Mouse (Mus musculus) monocyte, adult 5-6 weeks (primary cell): ENCODE results near the gene Daam2. TPM values are rescaled to one million over a fixed set of nuclear protein-coding genes. Genes with fewer than 3 reads are reported as not detected.
"Not testable (repeated sequence)": the region's sequence is repeated elsewhere in the genome, so short reads cannot be mapped to it uniquely, and the experiment has no call there.

Source experiments
- ATAC-seq: fragments of 153-309, 156-312 bp; replicated peaks from 2 replicates; pipeline ENCODE4 v1.8.0; 2017; ENCODE audit warnings: mild to moderate bottlenecking; ENCODE audit not compliant: low TSS enrichment, insufficient number of reproducible peaks, severe bottlenecking, poor library complexity, low FRiP score
- total RNA-seq: library from RNA; stranded (forward); fragments of 200-1000, 200-491, 200-594 nt; gene quantifications from 3 replicates; pipeline ENCODE4 v1.2.3, GENCODE M21; 2017

Gene Daam2
- total RNA-seq, 1 experiment from 2014 or later: 0.19 TPM

DNA sequence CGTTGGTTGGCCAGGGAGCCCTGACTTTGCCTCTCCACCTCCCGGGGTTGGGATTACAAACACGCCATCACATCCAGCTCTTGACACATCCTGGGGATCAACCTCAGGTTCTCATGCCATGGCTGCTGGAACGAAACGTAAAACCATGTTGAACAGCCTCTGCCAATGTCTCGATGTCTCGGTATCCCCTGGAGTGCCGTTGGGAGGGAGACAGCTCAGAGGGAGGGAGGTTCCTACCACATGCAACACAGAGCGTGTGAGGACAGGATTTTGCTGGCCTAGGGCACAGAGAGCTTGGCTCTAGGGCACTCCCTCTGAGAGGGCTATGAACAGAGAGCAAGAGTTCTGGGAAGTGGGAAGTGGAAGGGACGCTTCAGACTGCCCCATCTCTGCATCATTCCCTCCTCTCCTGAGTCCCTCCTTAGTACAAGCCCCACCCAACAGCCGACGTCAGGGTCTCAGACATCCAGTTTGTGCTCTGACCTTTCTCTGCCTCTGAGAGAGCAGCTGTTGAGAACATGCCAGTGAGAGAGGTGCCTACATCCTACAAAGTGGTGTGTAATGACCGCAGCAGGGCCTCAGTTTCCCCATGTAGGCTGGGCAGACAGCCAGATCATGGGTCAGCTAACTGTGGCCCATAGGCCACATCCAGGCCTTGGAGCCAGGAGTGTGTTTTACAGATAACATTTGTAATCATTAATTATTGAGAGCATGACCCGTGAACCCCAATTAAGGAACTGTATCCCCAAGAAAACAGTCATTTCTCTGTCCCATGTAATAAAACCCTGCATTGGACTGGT is 123.6 kb downstream of the Daam2 start:
- ATAC-seq: 0 out of 2 replicates have a peak, but pooled peaks have one; percentile 9

GRCm38 (mm10) chr17:49439706-49440105 is 124.4 kb downstream of the Daam2 start:
- ATAC-seq: no peak

- ATAC-seq: no peak
These were observed 125.1 kb downstream of the Daam2 start for GRCm38 (mm10) chr17:49438822-49439574.

DNA sequence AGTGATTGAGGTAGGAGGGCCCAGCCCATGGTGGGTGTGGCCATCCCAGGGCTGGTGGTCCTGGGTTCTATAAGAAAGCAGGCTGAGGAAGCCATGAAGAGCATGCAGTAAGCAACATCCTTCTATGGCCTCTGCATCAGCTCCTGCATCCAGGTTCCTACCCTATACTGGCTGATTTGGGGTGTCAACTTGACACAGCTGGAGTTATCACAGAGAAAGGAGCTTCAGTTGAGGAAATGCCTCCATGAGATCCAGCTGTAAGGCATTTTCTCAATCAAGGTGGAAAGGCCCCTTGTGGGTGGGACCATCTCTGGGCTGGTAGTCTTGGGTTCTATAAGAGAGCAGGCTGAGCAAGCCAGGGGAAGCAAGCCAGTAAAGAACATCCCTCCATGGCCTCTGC is 126.8 kb downstream of the Daam2 start:
- not testable (repeated sequence) for ATAC-seq

GRCm38 (mm10) chr17:49436631-49437030 is 127.5 kb downstream of the Daam2 start:
- ATAC-seq: no peak

DNA sequence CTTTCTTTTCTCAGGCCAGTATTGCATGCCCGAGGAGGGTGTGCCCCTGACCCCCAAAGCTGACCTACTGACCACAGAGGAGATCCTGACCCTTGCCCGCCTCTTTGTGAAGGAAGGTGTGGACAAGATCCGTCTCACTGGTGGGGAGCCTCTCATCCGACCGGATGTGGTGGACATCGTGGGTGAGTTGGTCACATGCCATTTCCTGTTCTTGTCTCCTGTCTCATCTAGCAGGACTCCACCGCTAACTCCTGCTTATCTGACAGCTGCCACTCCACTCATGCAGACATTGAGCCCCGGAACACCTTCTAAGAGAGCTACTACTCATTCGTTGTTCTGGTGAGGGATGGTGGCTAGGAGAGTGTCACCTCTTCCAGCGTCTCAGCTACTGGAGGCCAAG is 129.1 kb downstream of the Daam2 start:
- 0 out of 2 replicates have a peak, but pooled peaks have one; percentile 19 for ATAC-seq

GRCm38 (mm10) chr17:49434236-49434635 is 129.9 kb downstream of the Daam2 start:
- ATAC-seq: no peak

DNA sequence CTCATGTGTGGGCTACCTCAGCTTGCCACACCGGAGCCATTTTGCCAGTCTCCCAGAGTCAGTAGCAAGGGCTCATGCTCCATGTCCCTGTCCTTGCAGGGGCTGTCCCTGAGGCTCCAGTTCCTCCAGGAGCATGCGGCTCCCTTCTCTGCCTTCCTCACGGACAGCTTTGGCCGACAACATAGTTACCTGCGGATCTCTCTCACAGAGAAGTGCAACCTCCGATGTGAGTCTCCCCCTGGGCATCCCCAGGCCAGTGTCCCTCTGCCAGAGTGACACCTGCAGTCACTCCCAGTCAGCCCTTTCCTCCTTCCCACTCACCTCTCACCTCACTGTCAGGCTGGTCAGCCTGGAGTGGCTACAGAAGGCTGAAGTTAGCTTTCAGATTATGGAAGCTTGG is 131.1 kb downstream of the Daam2 start:
- no peak for ATAC-seq

- no peak for ATAC-seq
These were observed 132.0 kb downstream of the Daam2 start for GRCm38 (mm10) chr17:49432071-49432711.

DNA sequence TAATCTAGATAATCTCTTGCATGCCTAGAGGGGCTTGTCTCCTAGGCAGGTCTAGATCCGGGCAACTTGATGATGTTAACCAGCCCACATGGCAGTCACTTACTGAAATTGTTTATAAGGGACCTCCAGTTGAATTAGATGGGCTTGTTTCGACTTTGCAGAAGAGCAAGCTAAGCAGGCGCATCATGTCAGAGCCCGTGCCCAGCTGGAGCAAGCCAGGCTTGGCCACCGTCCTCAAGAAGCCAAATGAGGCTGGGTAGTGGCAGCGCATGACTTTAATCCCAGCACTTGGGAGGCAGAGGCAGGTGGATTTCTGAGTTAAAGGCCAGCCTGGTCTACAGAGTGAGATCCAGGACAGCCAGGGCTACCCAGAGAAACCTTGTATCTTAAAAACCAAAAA is 133.0 kb downstream of the Daam2 start:
- ATAC-seq: no peak

- no peak for ATAC-seq
These were observed 134.0 kb downstream of the Daam2 start for GRCm38 (mm10) chr17:49430136-49430535.

DNA sequence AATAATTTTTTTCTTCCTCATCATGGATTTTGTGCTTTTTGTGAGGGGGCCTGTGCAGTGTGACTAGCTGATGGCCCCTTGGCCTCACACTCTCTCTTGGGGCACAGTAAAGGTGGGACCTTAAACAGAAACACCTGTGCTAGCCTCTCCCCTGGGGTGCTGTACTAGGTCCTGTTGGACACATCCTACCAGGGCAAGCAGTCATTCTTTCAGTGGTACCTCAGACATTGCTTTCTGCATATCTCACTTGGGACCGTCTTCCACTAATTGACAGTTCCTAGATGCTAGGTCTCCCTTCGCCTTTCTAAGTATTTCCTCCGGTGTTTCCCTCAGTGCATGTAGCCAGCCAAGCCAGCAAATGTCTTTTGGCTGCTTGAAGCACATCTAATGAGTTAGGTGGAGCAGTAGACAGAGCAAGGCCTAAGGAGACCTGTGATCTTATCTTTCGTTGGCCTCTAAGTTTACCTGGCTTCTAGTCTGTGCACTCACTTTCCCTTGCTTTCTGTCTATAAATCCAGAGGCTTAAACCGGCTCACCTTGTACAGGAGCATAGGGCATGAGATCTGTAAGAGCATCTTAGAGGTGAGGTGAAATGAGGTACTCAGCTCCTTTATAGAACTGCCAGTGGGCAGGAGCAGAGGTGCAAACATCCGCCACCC is 134.5 kb downstream of the Daam2 start:
- no peak for ATAC-seq

DNA sequence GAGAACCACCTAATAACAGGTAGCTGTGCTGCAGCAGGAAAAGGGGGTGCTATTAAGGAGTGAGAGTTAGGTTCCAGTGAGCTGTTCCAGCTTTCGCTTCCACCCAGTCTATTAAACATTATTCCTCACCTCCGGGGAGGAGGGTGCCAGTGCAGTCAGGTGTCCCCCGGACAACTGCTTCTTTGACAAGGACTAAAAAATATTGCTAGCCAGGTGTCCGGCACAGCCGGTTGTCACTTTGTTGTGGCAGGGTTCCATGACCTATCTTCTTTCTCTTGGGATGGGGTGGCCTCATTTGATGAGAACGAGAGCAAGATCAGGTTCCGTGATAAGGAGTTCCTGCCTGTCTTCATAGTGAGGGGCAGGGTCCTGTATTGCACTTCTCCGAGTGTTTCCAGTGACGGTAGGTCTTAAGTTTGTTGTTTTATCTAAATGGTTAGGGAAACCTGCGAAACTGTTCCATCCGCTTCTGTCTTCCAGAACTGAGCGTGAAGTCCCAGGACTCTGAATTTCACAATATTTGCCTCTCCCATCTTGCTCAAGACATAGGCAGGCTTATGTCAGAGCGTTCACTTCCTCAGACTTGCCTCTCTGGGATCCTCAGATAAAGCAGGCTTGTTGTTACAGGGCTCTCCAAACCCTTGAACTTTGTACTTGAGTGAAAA is 135.3 kb downstream of the Daam2 start:
- peak; percentile 70 for ATAC-seq

- ATAC-seq: peak; percentile 94
These were observed 135.9 kb downstream of the Daam2 start, which contains the start of gene Mocs1 for GRCm38 (mm10) chr17:49428239-49428688. TSS of gene Mocs1 (plus strand) at chr17:49428362.

DNA sequence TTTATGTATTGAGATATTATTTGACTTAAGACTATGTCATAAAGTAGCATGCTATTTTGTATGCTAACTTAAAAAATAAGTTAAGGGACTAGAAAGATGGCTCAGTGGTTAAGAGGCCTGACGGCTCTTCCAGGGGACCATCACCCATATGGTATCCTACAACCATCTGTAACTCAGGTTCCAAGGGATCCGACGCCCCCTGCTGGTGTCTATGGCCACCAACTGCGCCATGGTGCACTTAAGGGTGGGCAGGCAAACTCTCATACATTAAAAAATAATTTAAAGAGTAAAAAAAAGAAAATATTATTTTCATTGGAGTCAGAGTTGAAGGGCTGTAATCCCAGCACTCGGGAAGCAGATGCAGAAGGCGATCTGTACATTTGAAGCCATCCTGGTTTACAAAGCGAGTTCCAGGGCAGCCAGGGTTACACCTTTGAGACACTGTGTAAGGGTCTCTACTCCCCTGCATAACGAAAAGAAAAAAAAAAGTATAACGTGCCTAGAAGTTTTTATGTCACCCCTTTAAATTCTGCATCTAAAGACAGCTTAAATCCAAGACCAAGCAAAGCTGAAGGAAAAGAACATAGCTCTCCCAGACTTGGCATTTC is 136.4 kb downstream of the Daam2 start:
- no peak for ATAC-seq

GRCm38 (mm10) chr17:49423872-49424271 is 140.3 kb downstream of the Daam2 start:
- ATAC-seq: no peak

DNA sequence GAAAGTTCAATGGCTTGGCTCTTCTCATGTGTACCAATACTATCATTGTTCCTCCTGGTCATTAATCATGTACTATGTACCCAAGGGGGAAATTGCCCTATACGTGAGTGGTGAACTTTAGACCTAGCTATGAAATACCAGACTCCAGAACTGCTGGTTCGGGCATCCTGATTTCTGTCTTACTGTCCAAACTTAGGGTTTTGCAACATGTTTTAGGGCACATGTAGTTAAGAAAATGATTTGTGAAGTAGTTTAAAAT is 141.1 kb downstream of the Daam2 start:
- ATAC-seq: no peak
